Mouse (Mus musculus) forebrain, postnatal 0 days (tissue): ENCODE data around the gene Bcl7c. TPM values are rescaled to one million over a fixed set of nuclear protein-coding genes. Genes with fewer than 3 reads are reported as not detected.

Source experiments
- ATAC-seq: fragments of 200-750 bp; cut with Nextera tagmentation; 2 replicates; pipeline ENCODE4 v1.8.0; 2017; ENCODE audit warnings: mild to moderate bottlenecking, moderate library complexity
- DNase-seq: peaks from one replicate; pipeline ENCODE4 v3.0.0-alpha.2; 2015
- H3K27ac ChIP-seq: fragments of 300-500 bp; sonication (generic); 2 replicates; pipeline ENCODE4 v1.5.1; 2014; ENCODE audit warnings: low read depth, mild to moderate bottlenecking, antibody characterized with exemption, low read length, moderate library complexity, mixed read lengths
- H3K27me3 ChIP-seq: fragments of 300-500 bp; sonication (generic); 2 replicates; pipeline ENCODE4 v1.6.1; 2014; ENCODE audit warnings: mild to moderate bottlenecking, low read length, mixed read lengths; ENCODE audit not compliant: insufficient read depth
- H3K36me3 ChIP-seq: fragments of 300-500 bp; sonication (generic); 2 replicates; pipeline ENCODE4 v1.6.1; 2014; ENCODE audit warnings: mild to moderate bottlenecking, moderate library complexity; ENCODE audit not compliant: insufficient read depth
- H3K4me1 ChIP-seq: fragments of 300-500 bp; sonication (generic); 2 replicates; pipeline ENCODE4 v1.6.1; 2014; ENCODE audit warnings: antibody characterized with exemption; ENCODE audit not compliant: insufficient read depth
- H3K4me2 ChIP-seq: fragments of 300-500 bp; sonication (generic); 2 replicates; pipeline ENCODE4 v1.6.1; 2014; ENCODE audit warnings: low read depth, mild to moderate bottlenecking, moderate library complexity
- H3K4me3 ChIP-seq: fragments of 300-500 bp; sonication (generic); 2 replicates; pipeline ENCODE4 v1.5.1; 2014; ENCODE audit warnings: low read depth, low read length, mixed read lengths
- H3K9ac ChIP-seq: fragments of 300-500 bp; sonication (generic); 2 replicates; pipeline ENCODE4 v1.6.1; 2014; ENCODE audit warnings: mild to moderate bottlenecking
- H3K9me3 ChIP-seq: fragments of 300-500 bp; sonication (generic); 2 replicates; pipeline ENCODE4 v1.6.1; 2016; ENCODE audit warnings: low read length
- CTCF ChIP-seq: sonication (generic); IDR thresholded peaks from 2 replicates; pipeline ENCODE4 v1.5.1; 2016; ENCODE audit warnings: antibody characterized with exemption, control low read depth, low read depth
- WGBS: fragments of 180-500 bp; shearing (Covaris S2); extraction: QIAGEN DNeasy Blood & Tissue Kit; methylation state at CpG from one replicate; pipeline ENCODE4 v1.1.7; 2014; 5-methylcytosine and 5-hydroxymethylcytosine counted together
- microRNA counts: library from miRNA; unstranded; fragments of <30 nt; microRNA quantifications from one replicate; lab custom pipeline; 2015
- microRNA-seq, 2 experiments: library from miRNA; unstranded; fragments of <30 nt; microRNA quantifications; one replicate each; pipeline ENCODE4; 2016
- polyA plus RNA-seq: library from polyadenylated mRNA; unstranded; fragments of >200 nt; fragmentation: Nextera tagmentation; extraction: Ambion mirVana; gene quantifications from 2 replicates; pipeline ENCODE4 v1.2.1, GENCODE M21; 2015
- total RNA-seq: library from RNA; depleted of rRNA; stranded (reverse); fragments of >200 nt; gene quantifications from 2 replicates; pipeline ENCODE4 v1.2.3, GENCODE M21; 2014; rRNA removed

Gene Bcl7c
- total and polyA plus RNA-seq, 2 experiments from 2014 or later = 47.5 to 102 TPM

DNA sequence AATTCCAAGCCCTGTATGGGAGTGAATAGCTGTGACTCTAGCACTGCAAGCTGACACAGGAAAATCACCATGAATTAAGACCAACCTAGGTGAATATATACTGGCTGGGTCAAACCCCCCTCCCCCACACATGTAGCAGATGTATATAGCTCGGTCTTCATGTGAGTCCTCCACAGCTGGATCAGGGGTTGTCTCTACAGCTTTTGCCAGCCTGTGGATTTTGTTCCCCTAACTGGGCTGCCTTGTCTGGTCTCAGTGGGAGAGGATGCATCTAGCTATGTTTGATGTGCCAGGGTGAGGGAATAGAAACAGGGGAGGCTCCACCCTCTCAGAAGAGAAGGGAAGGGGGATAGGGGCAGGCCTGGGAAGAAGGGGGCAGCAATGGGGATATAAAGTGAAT, 92.4 kb downstream of the Bcl7c start:
- H3K27me3 ChIP-seq = no peaks in the 10 kb centered on the region
- peak overlapping the region; percentile 88; the same call in 1 of the 2 replicates for H3K4me2 ChIP-seq
- no peak for TF ChIP-seq CTCF
- no peaks in the 10 kb centered on the region for H3K9me3 ChIP-seq
- no peak overlapping the region for H3K4me3 ChIP-seq
- ATAC-seq (no peak), DNase-seq (no peak)
- H3K9ac ChIP-seq = no peak overlapping the region
- WGBS = 68% methylated on average over 1 of the region's 1 CpGs
- peaks cover 21% of the 10 kb centered on the region for H3K4me1 ChIP-seq
- 0 out of 2 replicates have a peak overlapping the region, but pooled peaks have one; percentile 6 for H3K27ac ChIP-seq
- peaks cover 14% of the 10 kb centered on the region for H3K36me3 ChIP-seq

DNA sequence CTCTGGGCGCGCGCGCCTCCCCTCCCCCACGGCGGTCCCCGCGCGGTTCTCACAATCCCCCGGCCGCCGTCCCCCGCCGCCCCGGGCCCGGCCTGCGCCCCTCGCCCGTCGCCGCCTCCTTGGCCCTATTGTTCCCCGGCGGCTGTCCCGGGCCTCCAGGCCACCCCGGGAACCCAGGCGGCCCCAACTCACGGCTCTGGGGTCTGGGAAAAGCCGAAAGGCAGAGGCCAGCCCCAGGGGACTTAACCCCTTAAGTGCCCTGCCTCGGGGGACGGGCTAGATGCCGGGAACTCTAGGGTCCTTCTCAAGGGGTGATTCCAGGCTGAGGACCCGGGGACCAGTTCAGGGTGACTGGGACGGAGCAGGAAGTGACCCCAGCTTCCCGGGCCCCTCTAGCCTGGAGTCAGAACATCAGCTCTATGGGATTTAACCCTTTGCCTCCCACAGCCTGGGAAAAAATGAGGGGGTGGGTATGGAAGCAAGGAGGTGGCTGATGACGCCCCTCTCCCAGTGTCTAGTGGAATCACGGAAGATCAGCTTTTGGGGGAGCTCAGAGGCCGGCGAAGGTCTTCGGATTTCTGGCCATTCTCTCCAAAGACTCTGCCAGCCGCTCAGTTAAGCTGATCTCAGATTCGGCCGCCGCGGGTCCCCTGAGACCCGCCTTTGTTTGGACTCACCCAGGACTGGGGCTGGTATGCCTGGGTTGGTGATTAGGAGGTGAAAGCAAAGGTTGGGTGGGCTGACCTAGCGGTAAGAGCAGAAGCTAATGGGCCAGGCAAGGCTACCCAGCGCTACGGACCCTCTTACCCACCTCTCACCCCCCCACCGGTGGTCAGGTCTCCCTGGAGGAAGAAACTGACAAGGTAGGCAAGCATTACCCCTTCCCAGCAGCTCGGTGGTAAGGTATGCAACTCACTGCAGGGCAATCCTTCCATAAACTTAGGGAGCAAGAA, 93.6 kb downstream of the Bcl7c start, which contains the start of gene Zfp629:
TSS of gene Zfp629 (minus strand) at position 907 of the 953 bp plus-strand sequence.
- peaks cover 21% of the 10 kb centered on the region for H3K4me1 ChIP-seq
- H3K27me3 ChIP-seq = no peaks in the 10 kb centered on the region

DNA sequence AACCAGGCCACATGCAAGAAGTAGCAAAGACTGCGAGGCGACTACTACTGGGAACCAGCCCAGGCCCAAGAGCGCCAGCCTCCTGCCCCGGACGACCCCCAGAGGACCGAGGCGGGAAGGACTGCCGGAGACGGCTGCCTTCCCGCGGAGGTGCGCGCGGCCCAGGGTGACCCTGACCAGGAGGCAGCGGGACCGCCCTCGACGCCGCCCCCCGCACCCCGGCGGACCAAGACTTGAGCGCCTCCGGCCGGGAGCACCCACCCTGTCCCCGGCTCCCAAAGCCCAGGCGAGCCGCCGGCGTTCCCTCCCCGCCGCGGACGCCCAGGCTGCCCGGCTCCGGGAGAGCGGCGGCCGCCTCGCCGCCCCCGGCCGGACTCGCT, 94.2 kb downstream of the Bcl7c start:
- H3K4me3 ChIP-seq = peak overlapping the region; percentile 100
- ATAC-seq (peak; percentile 2; the same call in 1 of the 2 replicates), DNase-seq (no peak)
- peak overlapping the region; percentile 88 for H3K4me2 ChIP-seq
- H3K9ac ChIP-seq = peak overlapping the region; percentile 96
- H3K27ac ChIP-seq = peak overlapping the region; percentile 86; the same call in 1 of the 2 replicates
- no peak for TF ChIP-seq CTCF
- H3K9me3 ChIP-seq = no peaks in the 10 kb centered on the region
- peaks cover 31% of the 10 kb centered on the region for H3K36me3 ChIP-seq
- H3K27me3 ChIP-seq = no peaks in the 10 kb centered on the region
- peaks cover 21% of the 10 kb centered on the region for H3K4me1 ChIP-seq
- WGBS = 4% methylated on average over 40 of the region's 44 CpGs

More for the DNA sequence above, 93.6 kb downstream of the Bcl7c start, which contains the start of gene Zfp629:
- ATAC-seq (peak; percentile 94), DNase-seq (peak; percentile 93)
- peak within 1 kb of the TSS; percentile 86 for H3K27ac ChIP-seq
- no peaks in the 10 kb centered on the region for H3K9me3 ChIP-seq
- peak within 1 kb of the TSS; percentile 96 for H3K9ac ChIP-seq
- peak within 1 kb of the TSS; percentile 88 for H3K4me2 ChIP-seq
- no peak for TF ChIP-seq CTCF
- H3K4me3 ChIP-seq = peak within 1 kb of the TSS; percentile 100
- under 1% methylated on average over 42 of the region's 50 CpGs for WGBS
- peaks cover 26% of the 10 kb centered on the region for H3K36me3 ChIP-seq

DNA sequence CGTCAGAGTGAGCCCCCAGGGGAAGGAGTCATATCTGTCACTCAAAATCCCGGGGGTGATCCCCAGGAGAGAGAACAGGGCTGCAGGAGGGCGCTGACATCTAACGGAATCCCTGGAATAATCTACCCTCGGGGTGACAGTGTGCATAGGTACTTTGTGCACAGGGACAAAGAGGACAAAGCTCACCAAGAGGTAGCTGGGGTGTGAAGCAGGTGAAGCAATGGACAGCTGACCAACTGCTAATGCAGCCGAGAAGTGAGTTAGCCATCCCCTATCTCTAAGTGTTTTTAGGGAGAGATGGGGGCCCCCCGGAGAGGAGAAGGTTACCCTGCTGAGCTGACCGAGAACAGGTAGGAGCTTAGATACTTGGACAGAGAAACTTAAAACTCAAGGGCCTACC, 94.6 kb downstream of the Bcl7c start:
- H3K27ac ChIP-seq = no peak overlapping the region
- 17% methylated on average over 8 of the region's 8 CpGs for WGBS
- no peaks in the 10 kb centered on the region for H3K27me3 ChIP-seq

DNA sequence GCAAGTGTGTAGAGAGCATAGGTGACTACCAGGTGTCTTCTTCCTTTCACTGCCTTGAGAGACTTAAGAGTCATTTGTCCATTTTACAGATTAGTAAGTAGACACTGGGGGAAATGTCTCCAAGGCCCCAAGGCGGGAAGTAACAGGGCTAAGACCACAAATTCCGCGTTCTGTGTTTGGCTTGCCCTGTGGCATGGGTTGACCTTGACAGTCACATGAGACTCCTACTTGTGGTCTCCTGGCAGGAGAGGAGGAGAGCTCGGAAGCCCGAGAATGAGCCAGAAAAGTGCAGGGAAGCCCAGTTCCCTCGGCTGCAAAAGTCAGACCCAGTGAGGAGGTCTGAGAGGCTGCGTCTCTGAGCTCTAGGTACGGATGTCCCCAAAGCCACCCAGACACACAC, 95.2 kb downstream of the Bcl7c start:
- Histone ChIP-seq H3K4me2 (peak overlapping the region; percentile 88; the same call in 1 of the 2 replicates), H3K9ac (0 out of 2 replicates have a peak overlapping the region, but pooled peaks have one; percentile 96)

More for the DNA sequence above, 94.6 kb downstream of the Bcl7c start:
- peaks cover 35% of the 10 kb centered on the region for H3K36me3 ChIP-seq
- peak overlapping the region; percentile 96 for H3K9ac ChIP-seq
- TF ChIP-seq CTCF = no peak
- H3K4me3 ChIP-seq = peak overlapping the region; percentile 100
- no peaks in the 10 kb centered on the region for H3K9me3 ChIP-seq
- no peak for DNase-seq
- no peak for ATAC-seq
- H3K4me2 ChIP-seq = peak overlapping the region; percentile 88
- H3K4me1 ChIP-seq = peaks cover 21% of the 10 kb centered on the region

DNA sequence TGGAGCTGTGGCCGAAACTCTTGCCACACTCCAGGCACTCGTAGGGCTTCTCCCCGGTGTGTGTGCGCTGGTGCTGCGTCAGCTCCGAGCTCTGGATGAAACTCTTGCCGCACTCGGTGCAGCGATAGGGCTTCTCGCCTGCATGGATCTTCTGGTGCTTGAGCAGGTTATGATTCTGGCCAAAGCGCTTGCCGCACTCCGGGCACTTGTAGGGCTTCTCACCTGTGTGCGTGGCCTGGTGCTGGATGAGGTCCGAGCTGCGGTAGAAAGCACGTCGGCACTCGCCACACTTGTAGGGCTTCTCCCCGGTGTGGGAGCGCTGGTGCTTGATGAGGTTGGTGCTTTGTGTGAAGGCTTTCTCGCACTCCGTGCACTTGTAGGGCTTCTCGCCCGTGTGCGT, 97.2 kb downstream of the Bcl7c start:
- 97% methylated on average over 26 of the region's 26 CpGs for WGBS
- no peak for TF ChIP-seq CTCF
- Histone ChIP-seq H3K4me3 (no peak overlapping the region), H3K4me1 (peaks cover 15% of the 10 kb centered on the region), H3K9ac (no peak overlapping the region), H3K27me3 (no peaks in the 10 kb centered on the region), H3K27ac (no peak overlapping the region), H3K9me3 (no peaks in the 10 kb centered on the region), H3K36me3 (peaks cover 57% of the 10 kb centered on the region), H3K4me2 (no peak overlapping the region)
- ATAC-seq = no peak
- DNase-seq = no peak

More for the DNA sequence above, 95.2 kb downstream of the Bcl7c start:
- H3K4me3 ChIP-seq = no peak overlapping the region
- no peak for ATAC-seq
- H3K4me1 ChIP-seq = peaks cover 21% of the 10 kb centered on the region
- no peak for TF ChIP-seq CTCF
- H3K27ac ChIP-seq = no peak overlapping the region
- WGBS = 83% methylated on average over 8 of the region's 8 CpGs
- no peak for DNase-seq
- H3K36me3 ChIP-seq = peaks cover 41% of the 10 kb centered on the region
- no peaks in the 10 kb centered on the region for H3K9me3 ChIP-seq
- H3K27me3 ChIP-seq = no peaks in the 10 kb centered on the region

MicroRNA genes within 50 kb of the gene (microRNA counts, 519-probe panel; counts per million panel counts)
- microRNA mmu-miR-762 (lab: Ali Mortazavi, UCI) = not detected

Small RNA genes lying within 50 kb of the gene (microRNA-seq; reads per million reads assigned to microRNA genes)
- gene Mir762 = 0 reads per million in 2 experiments

Other genes starting within 250 kb of the Bcl7c start
- 29.0 and 36.1 TPM in 2 replicates for gene Prr14, start 249.3 kb downstream of the Bcl7c start, total RNA-seq
- 27.4 and 27.9 TPM in 2 replicates for gene Prr14, start 249.3 kb downstream of the Bcl7c start, polyA plus RNA-seq
- 23.7 and 31.9 TPM in 2 replicates for gene Fbrs, start 229.7 kb downstream of the Bcl7c start, total RNA-seq
- gene Fbrs, start 229.7 kb downstream of the Bcl7c start, polyA plus RNA-seq = 6.6 and 10.6 TPM in 2 replicates
- gene Srcap, start 196.9 kb downstream of the Bcl7c start, total RNA-seq = 29.3 and 39.9 TPM in 2 replicates
- gene Srcap, start 196.9 kb downstream of the Bcl7c start, polyA plus RNA-seq = 12.6 and 23.7 TPM in 2 replicates
- gene Gm42715, start 189.3 kb downstream of the Bcl7c start, total RNA-seq = 18.1 and 28.3 TPM in 2 replicates
- gene Gm42715, start 189.3 kb downstream of the Bcl7c start, polyA plus RNA-seq = 6.1 and 10.3 TPM in 2 replicates
- 2.4 and 2.8 TPM in 2 replicates for gene Tmem265, start 147.5 kb downstream of the Bcl7c start, total RNA-seq
- gene Tmem265, start 147.5 kb downstream of the Bcl7c start, polyA plus RNA-seq = 3.8 and 7.7 TPM in 2 replicates
- gene Phkg2, start 135.6 kb downstream of the Bcl7c start, total RNA-seq = 45.7 and 62.4 TPM in 2 replicates
- 53.4 and 53.8 TPM in 2 replicates for gene Phkg2, start 135.6 kb downstream of the Bcl7c start, polyA plus RNA-seq
- gene Ccdc189, start 120.3 kb downstream of the Bcl7c start, total RNA-seq = 9.0 and 11.0 TPM in 2 replicates
- 10.1 and 16.0 TPM in 2 replicates for gene Ccdc189, start 120.3 kb downstream of the Bcl7c start, polyA plus RNA-seq
- 49.8 and 60.1 TPM in 2 replicates for gene Rnf40, start 120.2 kb downstream of the Bcl7c start, total RNA-seq
- 34.5 and 37.8 TPM in 2 replicates for gene Rnf40, start 120.2 kb downstream of the Bcl7c start, polyA plus RNA-seq
- gene Zfp629, start 93.1 kb downstream of the Bcl7c start, total RNA-seq = 27.6 and 35.7 TPM in 2 replicates
- gene Zfp629, start 93.1 kb downstream of the Bcl7c start, polyA plus RNA-seq = 9.6 and 10.5 TPM in 2 replicates
- gene Ctf1, start 3.8 kb upstream of the Bcl7c start, total RNA-seq = 6.5 and 6.6 TPM in 2 replicates
- 3.8 and 4.3 TPM in 2 replicates for gene Ctf1, start 3.8 kb upstream of the Bcl7c start, polyA plus RNA-seq
- not detected in 2 replicates for gene Ctf2, start 23.2 kb upstream of the Bcl7c start, total RNA-seq
- gene Ctf2, start 23.2 kb upstream of the Bcl7c start, polyA plus RNA-seq = not detected in 2 replicates
- gene Fbxl19, start 35.6 kb upstream of the Bcl7c start, total RNA-seq = 162 and 178 TPM in 2 replicates
- 6.9 and 7.9 TPM in 2 replicates for gene Fbxl19, start 35.6 kb upstream of the Bcl7c start, polyA plus RNA-seq
- 19.0 and 19.4 TPM in 2 replicates for gene Orai3, start 60.9 kb upstream of the Bcl7c start, total RNA-seq
- gene Orai3, start 60.9 kb upstream of the Bcl7c start, polyA plus RNA-seq = 9.6 and 13.4 TPM in 2 replicates
- 18.2 and 20.7 TPM in 2 replicates for gene Setd1a, start 67.7 kb upstream of the Bcl7c start, total RNA-seq
- 13.2 and 13.7 TPM in 2 replicates for gene Setd1a, start 67.7 kb upstream of the Bcl7c start, polyA plus RNA-seq
- gene Gm49388, start 76.7 kb upstream of the Bcl7c start, total RNA-seq = 0.05 TPM in 1 of 2 replicates, not detected in the other
- not detected in 2 replicates for gene Gm49388, start 76.7 kb upstream of the Bcl7c start, polyA plus RNA-seq
- 7.1 and 8.4 TPM in 2 replicates for gene Hsd3b7, start 91.7 kb upstream of the Bcl7c start, total RNA-seq
- 8.4 and 8.7 TPM in 2 replicates for gene Hsd3b7, start 91.7 kb upstream of the Bcl7c start, polyA plus RNA-seq
- gene Stx4a, start 115.4 kb upstream of the Bcl7c start, total RNA-seq = 7.5 and 9.2 TPM in 2 replicates
- 18.8 and 20.4 TPM in 2 replicates for gene Stx4a, start 115.4 kb upstream of the Bcl7c start, polyA plus RNA-seq
- 37.9 and 51.3 TPM in 2 replicates for gene Stx1b, start 115.6 kb upstream of the Bcl7c start, total RNA-seq
- gene Stx1b, start 115.6 kb upstream of the Bcl7c start, polyA plus RNA-seq = 38.5 and 58.4 TPM in 2 replicates
- 31.2 and 37.7 TPM in 2 replicates for gene Zfp646, start 167.3 kb upstream of the Bcl7c start, total RNA-seq
- 3.8 and 4.2 TPM in 2 replicates for gene Zfp646, start 167.3 kb upstream of the Bcl7c start, polyA plus RNA-seq
- gene Zfp668, start 167.9 kb upstream of the Bcl7c start, total RNA-seq = 16.0 and 25.1 TPM in 2 replicates
- 23.7 and 34.2 TPM in 2 replicates for gene Zfp668, start 167.9 kb upstream of the Bcl7c start, polyA plus RNA-seq
- gene Prss53, start 182.0 kb upstream of the Bcl7c start, total RNA-seq = 0.62 and 0.81 TPM in 2 replicates
- gene Prss53, start 182.0 kb upstream of the Bcl7c start, polyA plus RNA-seq = 0.24 and 0.69 TPM in 2 replicates
- not detected in 2 replicates for gene Gm21974, start 186.5 kb upstream of the Bcl7c start, total RNA-seq
- gene Gm21974, start 186.5 kb upstream of the Bcl7c start, polyA plus RNA-seq = not detected in 2 replicates
- 17.2 and 28.0 TPM in 2 replicates for gene Vkorc1, start 186.7 kb upstream of the Bcl7c start, total RNA-seq
- 69.4 and 73.0 TPM in 2 replicates for gene Vkorc1, start 186.7 kb upstream of the Bcl7c start, polyA plus RNA-seq
- gene Bckdk, start 195.1 kb upstream of the Bcl7c start, total RNA-seq = 43.0 and 56.2 TPM in 2 replicates
- gene Bckdk, start 195.1 kb upstream of the Bcl7c start, polyA plus RNA-seq = 66.8 and 69.3 TPM in 2 replicates
- 30.6 and 41.1 TPM in 2 replicates for gene Kat8, start 203.6 kb upstream of the Bcl7c start, total RNA-seq
- gene Kat8, start 203.6 kb upstream of the Bcl7c start, polyA plus RNA-seq = 34.8 and 37.0 TPM in 2 replicates
- 0.38 and 1.1 TPM in 2 replicates for gene Prss8, start 221.2 kb upstream of the Bcl7c start, total RNA-seq
- gene Prss8, start 221.2 kb upstream of the Bcl7c start, polyA plus RNA-seq = 0.92 and 1.5 TPM in 2 replicates
- 6.4 and 18.4 TPM in 2 replicates for gene Prss36, start 237.8 kb upstream of the Bcl7c start, total RNA-seq
- 15.6 and 18.3 TPM in 2 replicates for gene Prss36, start 237.8 kb upstream of the Bcl7c start, polyA plus RNA-seq